Mouse (Mus musculus) brain, embryonic 14.5 days (tissue): ENCODE data around the gene Phactr1.

ENCODE experiments used
- CTCF ChIP-seq: fragments of 200-500 bp; IDR thresholded peaks from 2 replicates; pipeline ENCODE4 v1.5.1; 2012; ENCODE audit warnings: inconsistent platforms, mild to moderate bottlenecking, moderate library complexity, borderline replicate concordance; ENCODE audit not compliant: insufficient read depth, insufficient read length; ENCODE audit errors: extremely low read depth
- POLR2A ChIP-seq: fragments of 200-500 bp; IDR thresholded peaks from 2 replicates; pipeline ENCODE4 v1.6.1; 2012; ENCODE audit warnings: mild to moderate bottlenecking, inconsistent platforms, borderline replicate concordance; ENCODE audit not compliant: poor library complexity, insufficient read depth, insufficient read length, severe bottlenecking; ENCODE audit errors: extremely low read depth

- TF ChIP-seq POLR2A (no peak), CTCF (no peak)
Observed at GRCm38 (mm10) chr13:43187736-43188135, 507.3 kb downstream of the Phactr1 start.
